Mouse (Mus musculus) stomach, postnatal 0 days (tissue): Measurements from ENCODE around the gene Adgrb3.

Experiments used
- CTCF ChIP-seq: IDR thresholded peaks from 2 replicates; pipeline ENCODE4 v1.5.1; 2016; ENCODE audit warnings: antibody characterized with exemption, low read depth, mild to moderate bottlenecking, moderate library complexity
- EP300 ChIP-seq: optimal IDR thresholded peaks from 2 replicates; pipeline ENCODE3; 2016; ENCODE audit warnings: antibody characterized with exemption

- TF ChIP-seq CTCF (no peak), EP300 (no peak)
Measured at GRCm38 (mm10) chr1:25830757-25831520, 1.4 kb upstream of the Adgrb3 start.
